Mouse (Mus musculus): Measurements from ENCODE around the gene Ackr2.

Ackr2 gene

DNA sequence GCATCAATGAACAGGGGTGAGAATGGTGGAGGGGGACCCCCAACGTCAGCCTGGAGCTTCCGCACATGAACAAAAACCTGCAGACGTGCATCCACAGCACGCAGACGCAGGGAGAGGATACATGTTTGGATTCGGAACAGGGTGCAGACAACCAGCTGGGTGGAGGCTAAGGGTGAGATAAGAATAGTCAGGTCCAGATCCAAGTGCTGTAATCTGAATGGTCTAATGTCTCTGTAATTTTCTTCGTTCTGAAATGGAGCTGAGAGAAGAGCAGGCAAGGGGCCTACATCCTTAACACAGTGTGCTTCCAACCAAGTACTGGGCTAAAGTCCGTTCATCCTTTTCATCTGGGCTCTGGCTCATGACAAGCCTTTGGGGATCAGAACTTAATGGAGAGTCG lies 6.9 kb upstream of the Ackr2 start:
- in situ Hi-C loops (cut with MboI, MseI): no loop called here

DNA sequence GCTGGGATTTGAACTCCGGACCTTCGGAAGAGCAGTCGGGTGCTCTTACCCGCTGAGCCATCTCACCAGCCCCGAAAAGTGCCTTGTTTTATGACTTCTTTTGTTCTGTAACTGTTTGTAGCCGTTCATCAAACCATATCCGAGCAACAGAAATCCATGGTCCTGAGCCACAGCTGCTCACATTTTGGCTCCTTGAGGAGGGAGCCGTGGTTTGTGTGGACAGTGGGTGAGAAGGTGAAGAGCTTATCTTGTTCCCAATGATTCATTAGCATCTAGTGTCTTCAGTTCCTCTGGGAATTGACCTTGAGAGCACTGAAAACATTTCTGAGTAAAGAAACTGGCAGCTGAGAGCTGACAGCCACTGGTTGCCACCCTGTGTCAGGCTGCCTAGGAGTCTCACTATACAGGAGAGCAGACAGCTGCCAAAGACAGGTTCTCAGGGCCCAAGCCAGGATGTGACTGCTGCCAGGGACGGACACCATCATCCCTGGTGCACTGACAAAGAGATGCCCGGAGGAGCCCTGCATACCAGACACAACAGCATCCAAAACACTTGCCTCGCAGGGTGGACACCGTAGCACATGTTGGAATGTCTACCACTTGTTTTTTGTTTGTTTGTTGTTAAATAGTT lies 6.0 kb upstream of the Ackr2 start:
- in situ Hi-C loops (cut with MboI, MseI): no loop called here

DNA sequence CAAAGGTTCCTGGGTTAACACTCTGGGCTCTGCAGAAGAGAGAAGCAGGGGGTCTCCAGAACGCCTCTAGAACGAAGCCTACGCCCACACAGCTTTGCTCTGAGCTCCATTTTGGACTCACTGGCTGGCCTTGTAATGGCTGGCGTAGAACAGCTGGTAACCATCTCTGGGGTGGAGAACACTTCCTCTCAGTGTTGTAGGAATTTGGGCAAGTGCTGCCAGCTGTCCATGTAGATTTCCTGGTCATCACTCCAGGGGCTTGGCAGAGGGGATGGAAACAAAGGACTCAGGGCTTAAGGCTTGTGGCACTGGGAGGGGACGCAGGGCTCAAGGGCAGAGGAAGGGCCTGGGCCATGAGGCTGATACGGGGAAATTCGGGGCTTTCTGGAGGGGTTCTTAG lies 3.7 kb upstream of the Ackr2 start:
- in situ Hi-C loops (cut with MboI, MseI): no loop called here

DNA sequence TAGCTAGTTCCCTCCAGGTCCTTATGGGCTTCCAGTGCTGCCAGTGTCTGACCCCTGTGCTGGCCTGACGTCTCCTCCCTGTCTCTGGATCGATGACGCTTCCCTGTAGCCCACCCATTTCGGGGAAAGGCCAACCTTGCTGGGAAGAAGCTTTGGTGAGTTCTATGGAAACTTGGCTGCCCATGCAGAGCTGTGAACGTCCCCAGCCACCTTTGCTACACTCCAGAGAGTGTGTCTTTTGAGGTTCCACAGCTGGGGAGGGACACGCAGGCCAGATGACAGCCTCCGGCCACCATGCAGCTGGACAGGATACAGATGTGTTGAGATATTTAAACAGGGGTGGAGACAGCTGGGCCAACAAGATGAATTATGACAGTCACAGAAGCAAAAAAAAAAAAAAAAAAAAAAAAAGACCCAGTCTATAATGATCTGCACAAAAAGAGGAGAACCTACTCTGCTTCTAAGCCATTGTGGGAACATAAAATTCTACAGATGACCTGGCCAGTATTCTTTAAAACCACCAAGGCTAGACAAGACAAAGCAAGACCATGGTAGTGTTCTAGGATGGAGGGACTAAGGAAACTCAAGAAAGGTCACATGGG lies 2.7 kb upstream of the Ackr2 start:
- in situ Hi-C loops (cut with MboI, MseI): no loop called here

DNA sequence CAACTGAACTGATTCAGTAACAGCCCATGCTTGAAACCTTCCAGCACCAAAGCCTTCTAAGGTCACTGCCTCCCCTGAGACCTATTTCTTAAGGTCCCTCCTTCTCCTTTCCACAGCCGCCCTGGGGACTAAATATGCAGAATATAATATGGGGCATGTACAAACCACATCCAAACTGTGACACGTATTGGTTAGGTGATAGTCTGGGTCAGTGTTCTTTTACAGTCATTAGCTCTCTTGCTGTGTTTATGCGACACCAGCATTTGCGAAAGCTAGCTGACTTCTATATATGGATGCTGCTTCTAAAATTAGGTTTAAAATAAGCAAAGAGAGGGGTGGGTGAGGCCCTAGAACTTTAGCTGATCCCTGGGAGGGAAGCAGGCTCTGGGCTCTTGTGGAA lies 1.3 kb upstream of the Ackr2 start:
- in situ Hi-C loops (cut with MboI, MseI): no loop called here

DNA sequence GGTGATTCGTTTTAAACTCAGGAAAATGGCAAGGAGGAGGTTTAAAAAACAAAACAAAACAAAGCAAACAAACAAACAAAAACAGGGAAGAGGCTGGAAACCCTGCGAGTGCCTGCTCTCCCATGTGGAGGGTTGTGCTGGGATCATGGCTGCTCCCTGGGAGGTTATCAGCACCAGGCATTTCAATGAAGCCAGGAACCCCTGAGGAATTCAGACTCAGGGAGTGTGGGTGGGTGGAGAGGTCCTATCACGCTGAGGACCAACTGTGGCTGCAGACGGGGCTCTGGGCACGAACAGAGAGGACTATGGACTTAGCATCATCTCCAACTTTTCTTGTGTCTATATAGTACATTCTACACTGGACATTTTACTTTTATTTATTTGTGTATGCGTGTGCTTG lies 1.2 kb downstream of the Ackr2 start:
- in situ Hi-C loops (cut with MboI, MseI): no loop called here

DNA sequence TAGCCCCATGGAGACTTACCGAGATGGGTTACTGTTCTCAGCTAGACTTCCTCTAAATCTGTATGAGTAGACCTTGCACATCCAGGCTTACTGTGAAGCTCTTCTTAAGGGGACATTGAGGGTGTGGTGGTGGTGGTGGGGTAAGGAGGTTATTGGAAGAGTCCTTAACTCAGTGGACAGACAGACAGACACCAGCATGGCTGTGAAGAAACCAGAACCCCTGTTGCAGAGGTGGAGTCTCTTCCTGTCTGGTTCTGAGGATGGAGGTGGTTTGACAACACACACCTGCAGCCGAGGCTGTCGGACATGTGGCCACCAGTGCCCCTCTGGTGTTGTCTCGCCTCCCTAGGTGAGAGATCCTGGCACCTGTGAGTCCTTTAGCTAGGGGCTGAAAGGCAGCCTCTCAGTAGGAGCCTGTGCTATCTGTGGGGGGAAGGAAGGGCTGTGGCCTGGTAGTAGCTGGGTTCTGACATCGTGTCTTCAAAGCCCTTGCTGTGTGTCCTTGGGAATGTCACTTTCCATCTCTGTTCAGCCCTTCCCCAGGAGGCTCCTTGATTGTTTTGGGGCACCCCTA lies 2.2 kb downstream of the Ackr2 start:
- in situ Hi-C loops (cut with MboI, MseI): no loop called here

DNA sequence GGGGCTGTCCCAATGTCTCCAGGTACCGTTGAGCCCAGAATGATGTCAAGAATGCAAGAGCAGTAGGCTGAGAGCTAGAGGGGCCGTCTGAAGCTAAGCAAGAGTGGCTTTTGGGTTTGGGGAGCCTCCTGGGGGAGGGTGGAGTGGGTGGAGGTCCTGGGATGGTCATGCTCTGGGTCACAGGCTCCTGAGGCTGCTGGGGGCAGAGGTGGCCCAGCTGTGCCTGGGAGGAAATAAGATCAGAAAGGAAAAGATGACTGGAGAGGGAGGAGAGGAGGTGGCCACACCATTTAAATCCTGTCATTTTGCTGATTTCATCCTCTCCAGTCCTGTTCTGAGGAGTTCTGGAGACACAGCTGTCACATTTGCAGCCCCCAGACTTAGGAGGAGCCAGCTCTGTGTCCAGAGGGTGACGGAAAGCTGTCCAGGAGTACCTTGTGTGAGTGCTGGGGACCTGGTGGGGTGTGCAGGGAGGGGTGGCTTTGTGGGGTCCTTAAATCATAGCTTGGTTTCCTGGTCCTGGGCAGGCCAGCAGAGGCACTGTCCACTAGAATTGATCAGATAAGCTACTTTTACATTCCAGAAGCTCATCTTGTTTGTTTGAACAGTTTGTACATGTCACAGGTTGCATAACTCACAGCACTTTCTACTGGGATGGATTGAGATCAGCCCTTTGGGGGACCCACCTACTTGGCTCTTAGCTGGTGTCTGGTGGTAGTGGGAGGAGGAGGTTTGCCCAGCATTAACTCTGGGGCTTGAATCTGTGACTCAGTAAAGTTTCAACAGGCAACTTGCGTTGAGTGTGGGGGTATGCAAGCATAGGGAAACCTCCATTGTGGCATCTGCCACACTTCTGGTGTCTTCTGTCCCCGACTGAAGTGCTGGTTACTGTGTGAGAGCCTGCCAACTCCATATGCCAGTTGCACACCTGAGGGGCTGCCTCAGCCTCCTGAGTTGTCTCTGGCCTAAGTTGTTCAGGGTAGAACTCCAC lies 3.9 kb downstream of the Ackr2 start:
- in situ Hi-C loops (cut with MboI, MseI): no loop called here

DNA sequence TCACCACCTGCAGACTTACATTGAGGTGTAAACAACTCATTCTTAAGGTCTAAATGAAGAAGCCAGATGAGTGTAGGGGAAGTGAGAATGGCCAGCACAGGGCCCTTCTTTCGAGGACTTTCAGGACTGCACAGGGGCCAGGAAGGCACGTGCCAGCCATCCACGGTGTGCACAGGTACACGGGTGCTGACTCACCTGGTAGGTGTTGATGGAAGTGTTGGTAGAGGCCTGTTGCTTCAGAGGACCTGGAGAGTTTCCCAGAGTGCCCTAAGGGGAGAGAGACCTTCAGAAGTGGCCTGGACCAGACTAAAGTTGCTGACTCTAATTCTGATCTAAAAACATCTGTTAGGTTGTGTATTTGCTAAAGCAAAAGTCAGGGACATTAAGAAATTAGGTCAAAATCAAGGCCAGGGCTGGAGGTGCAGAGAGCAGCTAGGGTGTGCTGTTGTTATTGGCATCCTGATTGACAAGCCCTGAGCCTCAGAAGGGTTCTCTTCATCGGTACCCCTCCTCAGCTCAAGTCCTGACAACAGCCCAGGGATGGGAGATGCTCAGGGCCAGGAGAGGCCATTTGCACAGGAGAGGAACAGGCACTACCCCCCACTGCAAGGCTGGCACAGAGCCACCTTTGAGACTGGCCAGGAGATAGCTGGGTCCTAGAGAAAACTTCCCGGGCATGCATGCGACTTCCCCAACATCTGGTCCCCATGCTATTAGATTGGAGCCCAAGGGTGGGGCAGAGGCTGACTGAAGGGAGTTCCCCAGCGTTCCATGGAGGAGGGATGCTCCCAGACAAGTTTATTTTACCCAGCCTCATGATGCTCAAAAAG lies 5.5 kb downstream of the Ackr2 start:
- in situ Hi-C loops (cut with MboI, MseI): no loop called here

DNA sequence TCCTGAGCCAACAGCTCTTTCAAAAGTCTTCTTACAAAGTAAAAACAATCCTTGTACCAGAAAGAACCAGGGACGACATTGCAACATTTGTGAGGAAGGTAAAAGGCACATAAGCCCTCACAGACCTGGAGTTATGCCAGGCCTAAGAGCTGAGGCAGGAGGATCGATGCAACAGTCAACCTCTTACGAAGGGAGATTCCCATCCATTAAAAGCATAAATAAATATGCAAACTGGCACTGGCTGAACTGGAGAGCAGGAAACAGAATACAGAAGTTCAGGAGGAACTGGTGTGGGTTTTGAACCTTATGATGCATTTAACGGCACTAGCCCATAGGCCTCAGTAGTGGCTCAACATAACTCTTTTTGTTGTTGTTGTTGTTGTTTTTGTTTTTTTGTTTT lies 6.2 kb downstream of the Ackr2 start:
- in situ Hi-C loops (cut with MboI, MseI): no loop called here

DNA sequence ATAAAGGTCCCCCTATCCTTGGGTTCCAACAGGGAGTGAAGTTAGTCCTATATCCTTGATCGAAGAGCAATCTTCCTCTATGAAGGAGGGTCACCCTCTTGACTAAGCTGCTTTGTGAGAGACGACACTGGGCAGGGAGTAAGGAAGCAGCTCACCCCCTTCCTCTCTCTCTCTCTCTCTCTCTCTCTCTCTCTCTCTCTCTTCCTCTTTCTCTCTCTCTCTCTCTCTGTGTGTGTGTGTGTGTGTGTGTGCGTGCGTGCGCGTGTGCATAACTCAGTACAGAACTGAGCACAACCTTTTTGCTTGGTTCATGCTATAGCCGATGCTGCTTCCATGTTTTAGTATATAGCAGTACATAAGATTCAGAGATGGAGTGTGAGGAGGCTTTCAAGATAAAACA lies 6.8 kb downstream of the Ackr2 start:
- in situ Hi-C loops (cut with MboI, MseI): no loop called here

DNA sequence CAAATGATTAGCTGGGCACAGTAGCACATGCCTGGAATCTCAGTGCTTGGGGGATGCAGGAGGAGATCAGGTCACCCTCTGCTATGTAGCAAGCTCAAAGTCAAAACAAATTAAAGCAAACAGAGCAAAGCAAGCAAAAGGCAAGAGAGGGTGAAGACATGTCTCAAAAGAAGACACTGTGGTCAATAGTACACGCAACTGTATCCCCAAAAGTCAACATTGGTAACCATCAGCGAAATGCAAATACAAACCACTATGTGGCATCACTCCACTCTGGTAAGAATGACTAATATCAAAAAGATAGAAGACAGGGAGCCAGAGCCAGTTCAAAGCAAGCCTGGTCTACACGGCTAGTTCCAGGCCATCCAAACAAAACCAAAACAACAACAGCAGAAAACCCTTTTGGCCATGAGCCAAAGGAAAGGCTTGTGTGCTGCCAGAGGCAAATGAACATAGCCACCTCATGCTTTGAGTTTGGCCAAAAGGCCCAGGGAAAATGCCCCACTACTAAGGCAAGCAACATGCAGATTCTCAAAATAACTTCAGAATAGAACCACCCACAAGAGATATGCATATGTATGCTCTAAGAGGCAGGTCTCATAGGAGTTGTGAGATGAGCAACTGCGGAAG lies 7.5 kb downstream of the Ackr2 start:
- in situ Hi-C loops (cut with MboI, MseI): no loop called here

DNA sequence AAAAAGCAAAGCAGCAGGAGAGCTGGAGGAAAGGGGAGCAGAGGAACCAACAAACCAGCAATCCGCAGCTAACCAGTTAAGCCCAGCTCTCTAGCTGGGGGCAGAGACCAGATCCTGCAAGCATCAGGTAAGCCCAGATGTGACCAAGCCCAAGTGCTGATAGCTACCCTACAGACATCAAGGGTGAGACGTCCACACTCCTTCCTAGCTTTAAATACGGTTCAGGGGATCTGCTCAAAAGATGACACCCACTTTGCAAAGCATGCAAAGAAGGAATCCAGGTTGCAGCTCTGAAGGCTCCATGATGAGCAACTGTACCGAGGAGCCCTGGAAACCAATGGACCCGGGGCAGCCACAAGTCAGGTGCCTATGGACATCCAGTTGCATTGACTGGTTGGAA lies 8.3 kb downstream of the Ackr2 start:
- in situ Hi-C loops (cut with MboI, MseI): no loop called here

DNA sequence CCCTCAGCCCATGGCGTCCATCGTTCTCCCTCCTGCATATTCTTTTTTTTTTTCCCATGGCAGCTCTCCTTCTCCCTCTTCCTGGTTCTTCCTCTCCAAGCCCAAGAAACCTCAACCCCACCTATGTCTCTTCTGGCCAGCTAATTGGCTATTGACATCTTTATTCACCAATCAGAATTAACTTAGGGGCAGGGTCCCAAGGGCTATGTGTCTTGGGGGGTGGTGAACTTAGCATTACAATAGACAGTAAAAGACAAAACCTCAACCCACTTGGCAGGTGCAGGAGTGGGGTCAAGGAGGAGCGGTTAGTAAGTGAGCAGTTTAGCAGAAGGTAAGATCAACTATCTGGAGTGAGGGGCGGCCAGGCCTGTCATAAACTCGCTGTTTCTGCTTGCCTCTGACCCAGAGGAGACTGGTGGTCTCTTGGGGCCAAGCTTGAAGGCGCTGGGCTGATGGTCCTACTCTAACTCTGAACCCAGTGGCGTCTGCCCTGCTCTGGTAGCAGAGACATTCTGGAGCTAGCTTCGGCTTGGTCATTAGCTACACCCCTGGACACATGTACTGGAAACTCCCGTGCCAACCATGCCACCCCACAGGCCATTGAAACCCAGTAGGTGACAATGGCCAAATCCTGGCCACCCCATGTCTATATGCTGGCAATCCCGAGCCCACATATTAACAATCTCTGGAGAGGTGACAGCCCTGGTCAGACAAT lies 9.4 kb downstream of the Ackr2 start:
- in situ Hi-C loops (cut with MboI, MseI): no loop called here

DNA sequence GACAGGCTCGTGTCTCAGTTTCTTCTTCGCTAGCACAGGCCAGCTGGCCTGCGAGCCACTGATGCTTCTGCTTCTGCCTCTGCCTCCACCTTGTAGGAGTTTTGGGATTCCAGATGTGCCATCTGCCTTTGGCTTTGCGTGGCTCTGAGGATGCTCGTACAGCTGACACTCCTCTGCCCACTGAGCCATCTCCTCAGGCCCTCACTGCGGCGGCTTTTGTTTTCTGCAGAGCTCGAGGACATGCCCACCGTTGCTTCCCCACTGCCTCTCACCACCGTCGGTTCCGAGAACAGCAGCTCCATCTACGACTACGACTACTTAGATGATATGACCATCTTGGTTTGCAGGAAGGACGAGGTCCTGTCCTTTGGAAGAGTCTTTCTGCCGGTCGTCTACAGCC lies 10.2 kb downstream of the Ackr2 start:
- in situ Hi-C loops (cut with MboI, MseI): no loop called here

DNA sequence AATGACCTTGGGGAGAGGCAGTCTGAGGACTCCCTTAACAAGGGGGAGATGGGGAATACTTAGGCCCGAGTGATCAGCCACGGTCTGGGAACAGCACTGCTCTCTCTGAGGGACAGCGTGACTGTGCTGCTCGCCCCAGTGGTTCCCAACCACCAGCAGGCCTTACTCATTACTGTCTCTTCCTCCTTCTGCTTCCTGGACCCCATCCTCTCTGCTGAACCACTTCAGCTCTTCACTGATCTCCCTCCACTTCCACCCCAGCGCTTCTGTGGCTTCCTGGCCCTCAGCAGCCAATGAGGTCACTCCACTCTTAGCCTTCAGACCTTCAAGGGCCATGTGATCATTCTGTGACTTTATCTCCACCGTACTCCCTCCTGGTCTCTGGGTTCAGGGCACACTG lies 11.5 kb downstream of the Ackr2 start:
- in situ Hi-C loops (cut with MboI, MseI): no loop called here

DNA sequence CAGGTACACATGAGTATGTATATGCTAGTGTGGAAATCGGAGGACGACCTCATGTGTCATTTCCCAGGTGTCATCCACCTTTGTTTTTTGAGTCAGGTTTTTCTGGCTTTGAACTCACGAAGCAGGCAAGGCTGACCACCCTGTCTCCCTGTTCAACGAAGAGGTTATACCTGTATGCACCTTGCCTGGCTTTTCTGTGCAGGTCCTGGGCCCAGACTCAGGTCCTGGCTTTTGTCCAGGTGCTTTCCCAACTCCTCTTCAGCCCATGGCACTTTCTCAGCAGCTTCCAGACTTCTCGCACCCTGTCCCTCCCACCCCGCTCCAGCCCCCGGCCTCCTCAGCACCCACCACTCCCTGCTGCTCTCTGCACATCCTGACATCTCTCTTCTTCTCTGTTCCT lies 13.0 kb downstream of the Ackr2 start:
- in situ Hi-C loops (cut with MboI, MseI): no loop called here

DNA sequence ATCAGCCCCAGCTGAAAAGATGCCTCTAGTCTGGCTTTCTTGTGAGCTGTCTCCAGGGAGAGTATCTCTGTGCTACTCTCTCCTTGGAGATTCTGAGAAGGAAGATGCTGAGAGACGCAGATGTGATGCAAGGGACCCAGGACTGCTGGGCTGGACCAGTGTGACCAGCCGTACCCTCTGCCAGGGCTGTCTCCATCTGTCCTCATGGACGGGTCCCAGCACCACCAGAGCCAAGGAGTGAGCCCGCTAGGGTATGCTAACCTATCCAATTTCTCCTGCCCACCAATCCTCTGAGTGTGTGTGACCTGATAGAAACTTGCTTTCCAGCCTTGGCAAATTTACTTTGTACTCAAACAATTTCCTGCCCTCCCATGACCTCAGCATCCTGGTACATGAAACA lies 14.6 kb downstream of the Ackr2 start:
- in situ Hi-C loops (cut with MboI, MseI): no loop called here

DNA sequence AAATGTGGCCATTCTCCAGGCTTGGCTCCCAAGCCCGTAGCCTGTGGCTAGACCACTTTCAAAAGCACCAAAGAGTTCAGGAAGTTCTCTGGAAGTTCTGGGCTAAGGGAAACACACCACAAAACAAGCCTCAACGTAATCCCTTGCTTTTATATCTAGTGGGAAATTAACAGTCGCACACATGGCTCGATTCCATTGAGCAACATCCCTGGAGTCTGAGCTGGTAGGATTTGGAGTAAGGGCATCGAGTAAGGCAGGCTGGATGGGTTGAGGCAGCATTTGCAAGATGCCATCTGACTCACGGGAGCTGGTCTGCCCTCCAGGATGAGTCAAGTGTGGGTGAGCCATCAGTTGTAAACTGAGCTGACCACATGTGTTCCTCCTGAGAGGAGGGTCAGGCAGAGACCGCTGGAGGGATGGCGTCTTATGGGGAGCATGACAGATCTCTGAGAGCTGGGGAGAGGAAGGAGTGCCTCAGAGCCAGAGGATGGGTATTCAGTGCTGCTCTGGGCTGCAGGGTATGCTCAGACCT lies 16.1 kb downstream of the Ackr2 start:
- in situ Hi-C loops (cut with MboI, MseI): no loop called here

DNA sequence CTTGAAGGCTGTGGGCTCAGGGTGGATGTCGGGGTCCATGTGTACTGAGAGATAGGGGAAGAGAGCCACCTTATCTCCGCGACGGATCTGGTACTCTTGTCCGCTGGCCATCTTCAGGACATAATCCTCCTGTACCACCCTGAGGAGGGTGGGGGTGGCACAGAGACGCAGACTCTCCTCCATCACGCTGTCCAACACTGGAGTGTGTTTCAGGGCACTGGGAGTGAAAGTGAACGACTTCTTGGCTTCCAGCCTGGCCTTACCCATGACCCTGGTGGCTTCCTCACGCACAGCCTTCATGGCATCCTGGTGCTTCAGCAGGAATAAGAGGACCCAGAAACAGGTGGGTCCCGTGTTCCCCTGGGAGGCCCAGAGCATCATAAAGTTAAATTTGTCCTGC lies 16.9 kb downstream of the Ackr2 start:
- in situ Hi-C loops (cut with MboI, MseI): no loop called here

Data from regulatory T cell (primary cell).